Mouse (Mus musculus) forebrain, embryonic 14.5 days (tissue): ENCODE measurements at regions not wholly inside any gene's neighbourhood (a gene's known extent, or its start where the extent isn't known, plus 50 kb on each side); places are given as distances from the start of the nearest gene placed in this dataset.

Source experiments
- ATAC-seq: fragments of 200-750 bp; cut with Nextera tagmentation; 2 replicates; pipeline ENCODE4 v1.8.0; 2017; ENCODE audit warnings: mild to moderate bottlenecking, moderate library complexity
- DNase-seq: peaks from one replicate; pipeline ENCODE4 v3.0.0-alpha.2; 2015; ENCODE audit warnings: low spot score
- H3K27ac ChIP-seq: fragments of 300-500 bp; sonication (generic); 2 replicates; pipeline ENCODE4 v1.5.1; 2014; ENCODE audit warnings: low read depth, mild to moderate bottlenecking, control low read depth, low read length, moderate library complexity
- H3K27me3 ChIP-seq: fragments of 300-500 bp; sonication (generic); replicated peaks from 2 replicates; pipeline ENCODE4 v1.6.1; 2014; ENCODE audit warnings: low read length, control low read depth, mixed read lengths; ENCODE audit not compliant: control insufficient read depth, insufficient read depth
- H3K36me3 ChIP-seq: fragments of 300-500 bp; sonication (generic); 2 replicates; pipeline ENCODE4 v1.6.1; 2014; ENCODE audit warnings: low read length, control low read depth; ENCODE audit not compliant: control insufficient read depth, insufficient read depth
- H3K4me1 ChIP-seq: fragments of 300-500 bp; sonication (generic); 2 replicates; pipeline ENCODE4 v1.6.1; 2014; ENCODE audit warnings: antibody characterized with exemption, low read length, control low read depth; ENCODE audit not compliant: control insufficient read depth, insufficient read depth
- H3K4me2 ChIP-seq: fragments of 300-500 bp; sonication (generic); 2 replicates; pipeline ENCODE4 v1.6.1; 2014; ENCODE audit warnings: mild to moderate bottlenecking, control low read depth, low read length
- H3K4me3 ChIP-seq: fragments of 300-500 bp; sonication (generic); 2 replicates; pipeline ENCODE4 v1.5.1; 2014; ENCODE audit warnings: low read depth, low read length, control low read depth
- H3K9ac ChIP-seq: fragments of 300-500 bp; sonication (generic); 2 replicates; pipeline ENCODE4 v1.6.1; 2014; ENCODE audit warnings: mild to moderate bottlenecking, low read length, control low read depth, moderate library complexity
- H3K9me3 ChIP-seq: fragments of 300-500 bp; sonication (generic); replicated peaks from 2 replicates; pipeline ENCODE4 v1.6.1; 2016; ENCODE audit warnings: low read length, control low read depth, mixed read lengths; ENCODE audit not compliant: control insufficient read depth
- WGBS: fragments of 180-500 bp; shearing (Covaris S2); extraction: QIAGEN DNeasy Blood & Tissue Kit; methylation state at CpG from one replicate; pipeline ENCODE4 v1.1.7; 2014; 5-methylcytosine and 5-hydroxymethylcytosine counted together

GRCm38 (mm10) chr14:25317680-25318471 is 141.1 kb upstream of the Zmiz1 start:
- DNase-seq (peak; percentile 96), ATAC-seq (peak; percentile 89)
- Histone ChIP-seq H3K9me3 (no peaks in the 10 kb centered on the region), H3K4me3 (0 out of 2 replicates have a peak overlapping the region, but pooled peaks have one; percentile 9), H3K27me3 (no peaks in the 10 kb centered on the region), H3K4me1 (peaks cover 45% of the 10 kb centered on the region), H3K9ac (peak overlapping the region; percentile 45), H3K4me2 (peak overlapping the region; percentile 42), H3K27ac (peak overlapping the region; percentile 95), H3K36me3 (no peaks in the 10 kb centered on the region)
- WGBS: under 1% methylated on average over 36 of the region's 37 CpGs

DNA sequence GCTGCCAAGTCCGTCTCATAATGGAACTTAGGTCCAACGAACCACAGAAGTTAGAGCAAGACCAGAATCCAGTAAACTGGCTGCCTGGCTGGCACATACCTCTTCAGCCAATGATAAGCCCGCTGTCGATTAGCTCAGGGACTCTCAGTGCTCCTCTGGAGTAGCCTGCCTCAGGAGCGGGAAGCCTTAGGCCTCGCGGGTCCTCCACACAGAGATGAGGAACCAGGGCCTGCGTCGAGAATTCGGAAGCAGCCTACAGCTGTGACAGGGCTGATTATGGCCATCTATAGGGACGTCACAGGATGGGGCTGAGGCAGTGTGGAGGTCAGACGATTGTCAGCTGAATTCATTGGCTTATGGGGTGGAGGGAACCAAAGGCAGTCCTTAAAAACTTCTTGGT is 140.1 kb upstream of the Zmiz1 start:
- H3K36me3 ChIP-seq: no peaks in the 10 kb centered on the region
- H3K4me1 ChIP-seq: peaks cover 56% of the 10 kb centered on the region
- H3K4me3 ChIP-seq: no peak overlapping the region
- no peaks in the 10 kb centered on the region for H3K27me3 ChIP-seq
- no peak overlapping the region for H3K4me2 ChIP-seq
- no peak overlapping the region for H3K9ac ChIP-seq
- H3K27ac ChIP-seq: peak overlapping the region; percentile 95
- 33% methylated on average over 12 of the region's 12 CpGs for WGBS
- no peak for DNase-seq
- ATAC-seq: no peak
- no peaks in the 10 kb centered on the region for H3K9me3 ChIP-seq

DNA sequence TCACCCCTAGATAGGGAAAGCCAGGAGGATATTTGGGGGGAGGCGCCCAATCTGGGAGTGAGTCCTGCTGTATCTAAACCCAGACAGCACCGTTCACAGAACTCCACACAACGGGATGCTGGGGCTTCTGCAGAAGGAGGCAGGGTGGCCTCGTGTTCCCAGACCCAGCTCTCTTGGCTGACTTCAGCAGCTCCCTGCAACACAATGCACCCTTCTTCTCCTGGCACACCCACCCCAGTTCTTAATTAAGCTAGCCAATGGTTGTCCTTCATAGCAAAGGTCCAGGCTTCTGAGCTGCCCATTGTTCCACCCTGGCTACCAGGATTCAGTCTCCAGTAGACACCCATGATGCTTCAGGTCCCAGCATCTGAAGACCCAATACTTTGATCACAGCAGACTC is 138.8 kb upstream of the Zmiz1 start:
- ATAC-seq (no peak), DNase-seq (peak; percentile 56)
- Histone ChIP-seq H3K4me3 (no peak overlapping the region), H3K4me2 (no peak overlapping the region), H3K9ac (no peak overlapping the region), H3K27ac (peak overlapping the region; percentile 95), H3K4me1 (peaks cover 56% of the 10 kb centered on the region), H3K36me3 (no peaks in the 10 kb centered on the region), H3K27me3 (no peaks in the 10 kb centered on the region), H3K9me3 (no peaks in the 10 kb centered on the region)
- 21% methylated on average over 4 of the region's 4 CpGs for WGBS

DNA sequence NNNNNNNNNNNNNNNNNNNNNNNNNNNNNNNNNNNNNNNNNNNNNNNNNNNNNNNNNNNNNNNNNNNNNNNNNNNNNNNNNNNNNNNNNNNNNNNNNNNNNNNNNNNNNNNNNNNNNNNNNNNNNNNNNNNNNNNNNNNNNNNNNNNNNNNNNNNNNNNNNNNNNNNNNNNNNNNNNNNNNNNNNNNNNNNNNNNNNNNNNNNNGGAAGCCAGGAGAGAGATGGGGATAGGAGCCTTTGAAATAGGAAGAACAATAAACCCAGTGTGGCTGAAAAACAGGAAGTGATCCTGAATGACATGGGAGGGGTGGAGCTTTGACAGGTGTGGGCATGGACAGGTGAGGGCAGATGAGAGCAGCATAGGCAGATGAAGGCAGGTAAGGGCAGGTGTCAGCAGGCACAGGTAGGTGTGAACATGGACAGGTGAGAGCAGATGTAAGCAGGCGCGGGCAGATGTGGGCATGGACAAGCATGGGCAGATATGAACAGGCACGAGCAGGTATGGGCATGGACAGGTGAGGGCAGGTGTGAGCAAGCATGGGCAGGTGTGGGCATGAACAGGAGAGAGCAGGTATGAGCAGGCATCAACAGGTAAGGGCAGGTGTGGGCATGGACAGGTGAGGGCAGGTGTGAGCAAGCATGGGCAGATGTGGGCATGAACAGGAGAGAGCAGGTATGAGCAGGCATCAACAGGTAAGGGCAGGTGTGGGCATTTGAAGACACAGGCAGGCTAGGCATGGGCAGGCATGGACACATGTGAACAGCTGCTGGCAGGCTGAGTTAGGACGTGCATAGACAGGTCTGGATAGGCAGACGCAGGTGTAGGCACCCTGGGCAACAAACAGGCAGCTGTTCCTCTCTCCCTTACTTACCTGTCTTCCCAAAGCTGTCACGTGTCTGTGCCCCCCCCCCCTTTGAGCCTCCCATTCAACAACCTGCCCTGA is 135.2 kb upstream of the Zmiz1 start:
- Histone ChIP-seq H3K4me1 (peaks cover 33% of the 10 kb centered on the region), H3K9me3 (no peaks in the 10 kb centered on the region), H3K27ac (peak overlapping the region; percentile 70; the same call in 1 of the 2 replicates), H3K36me3 (no peaks in the 10 kb centered on the region), H3K4me2 (no peak overlapping the region), H3K4me3 (no peak overlapping the region), H3K27me3 (no peaks in the 10 kb centered on the region), H3K9ac (no peak overlapping the region)
- ATAC-seq (0 out of 2 replicates have a peak, but pooled peaks have one; percentile 7), DNase-seq (no peak)
- 84% methylated on average over 6 of the region's 6 CpGs for WGBS

DNA sequence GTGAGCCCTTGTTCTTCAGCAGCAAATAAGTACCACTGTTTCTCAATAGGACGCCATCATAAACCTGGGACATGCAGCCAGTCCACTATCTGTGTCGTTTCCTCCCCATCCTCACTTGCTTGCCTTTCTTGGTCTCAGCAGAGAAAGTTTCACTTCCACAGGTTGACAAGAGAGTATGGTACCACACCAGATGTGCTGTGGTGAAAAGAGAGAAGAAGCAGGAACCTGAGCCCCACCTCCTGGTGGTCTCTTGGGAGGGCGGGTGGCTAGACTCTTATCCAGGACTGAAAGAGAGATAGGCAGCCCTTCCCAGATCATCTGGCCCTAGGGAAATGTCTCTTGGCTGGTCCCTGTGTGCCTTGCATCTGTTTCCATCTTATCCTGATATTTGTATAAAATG is 133.1 kb upstream of the Zmiz1 start:
- WGBS: 90% methylated on average over 3 of the region's 3 CpGs
- Histone ChIP-seq H3K36me3 (no peaks in the 10 kb centered on the region), H3K4me3 (no peak overlapping the region), H3K27me3 (no peaks in the 10 kb centered on the region), H3K9ac (no peak overlapping the region), H3K4me2 (no peak overlapping the region), H3K27ac (no peak overlapping the region), H3K9me3 (no peaks in the 10 kb centered on the region), H3K4me1 (peaks cover 15% of the 10 kb centered on the region)
- DNase-seq (no peak), ATAC-seq (no peak)

DNA sequence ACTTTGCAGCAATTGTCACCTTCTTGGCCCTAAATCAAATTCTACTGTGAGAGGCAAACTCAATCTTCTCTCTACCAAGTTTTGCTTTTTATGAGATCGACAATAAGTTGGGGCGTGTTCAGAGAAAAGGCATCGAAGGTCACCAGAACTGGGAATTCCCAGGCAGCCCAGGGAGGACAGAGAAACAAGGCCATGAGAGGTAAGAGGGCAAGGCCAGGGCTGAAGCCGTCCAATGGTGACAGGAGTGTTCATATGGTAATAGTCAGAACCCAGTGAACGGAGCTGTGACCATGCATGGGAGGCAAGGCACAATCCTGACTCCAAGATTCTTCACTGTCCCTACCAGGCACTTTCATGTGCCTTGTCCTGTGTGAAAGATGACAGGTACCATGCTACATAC is 130.8 kb upstream of the Zmiz1 start:
- peaks cover 7% of the 10 kb centered on the region for H3K4me1 ChIP-seq
- H3K9ac ChIP-seq: no peak overlapping the region
- no peaks in the 10 kb centered on the region for H3K9me3 ChIP-seq

GRCm38 (mm10) chr14:25334186-25334585 is 124.8 kb upstream of the Zmiz1 start:
- 89% methylated on average over 2 of the region's 2 CpGs for WGBS
- Histone ChIP-seq H3K4me2 (no peak overlapping the region), H3K4me1 (peaks cover 5% of the 10 kb centered on the region), H3K27me3 (no peaks in the 10 kb centered on the region), H3K36me3 (no peaks in the 10 kb centered on the region), H3K4me3 (no peak overlapping the region), H3K9me3 (no peaks in the 10 kb centered on the region), H3K27ac (no peak overlapping the region), H3K9ac (no peak overlapping the region)
- no peak for ATAC-seq
- DNase-seq: no peak

More for the DNA sequence above, 130.8 kb upstream of the Zmiz1 start:
- Histone ChIP-seq H3K27ac (no peak overlapping the region), H3K4me2 (no peak overlapping the region), H3K36me3 (no peaks in the 10 kb centered on the region), H3K4me3 (no peak overlapping the region), H3K27me3 (no peaks in the 10 kb centered on the region)
- 87% methylated on average over 5 of the region's 5 CpGs for WGBS
- ATAC-seq: no peak
- no peak for DNase-seq

DNA sequence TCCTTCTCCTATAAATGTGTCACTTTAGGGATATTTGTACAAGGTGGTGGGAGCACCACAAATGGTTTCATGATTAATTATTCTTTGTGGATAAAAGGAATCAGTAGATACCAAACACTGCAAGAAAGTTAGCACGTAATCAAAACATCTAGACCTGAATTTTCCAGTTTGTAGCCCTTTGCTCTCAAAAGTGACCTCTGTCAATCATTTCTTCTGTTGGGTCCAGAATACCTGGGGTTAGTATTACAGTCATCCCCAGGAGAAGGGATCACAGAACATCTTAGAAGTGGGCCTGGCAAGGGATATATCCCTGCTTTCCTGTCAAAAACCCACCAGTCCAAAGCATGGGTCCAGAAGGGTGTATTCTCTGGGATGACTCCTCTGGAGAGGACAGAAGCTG is 122.1 kb upstream of the Zmiz1 start:
- Histone ChIP-seq H3K4me2 (no peak overlapping the region), H3K27me3 (no peaks in the 10 kb centered on the region), H3K36me3 (no peaks in the 10 kb centered on the region), H3K4me3 (no peak overlapping the region), H3K27ac (no peak overlapping the region), H3K9ac (no peak overlapping the region), H3K9me3 (no peaks in the 10 kb centered on the region), H3K4me1 (peaks cover 9% of the 10 kb centered on the region)
- no peak for ATAC-seq
- WGBS: 91% methylated on average over 1 of the region's 1 CpGs
- no peak for DNase-seq
